Mouse (Mus musculus) urinary bladder, adult 2 months (tissue): Measurements from ENCODE around the gene Tyk2. TPM values are rescaled to one million over a fixed set of nuclear protein-coding genes. Genes with fewer than 3 reads are reported as not detected.

Experiments
- DNase-seq: peaks from one replicate; pipeline ENCODE4 v3.0.0; 2022; ENCODE audit warnings: low spot score
- polyA plus RNA-seq: library from polyadenylated mRNA; depleted of rRNA; stranded (reverse); fragments of >200 nt; gene quantifications from 2 replicates; pipeline ENCODE4 v1.2.3, GENCODE M21; 2012

Gene Tyk2
- polyA plus RNA-seq, 1 experiment: 28.5 TPM

DNA sequence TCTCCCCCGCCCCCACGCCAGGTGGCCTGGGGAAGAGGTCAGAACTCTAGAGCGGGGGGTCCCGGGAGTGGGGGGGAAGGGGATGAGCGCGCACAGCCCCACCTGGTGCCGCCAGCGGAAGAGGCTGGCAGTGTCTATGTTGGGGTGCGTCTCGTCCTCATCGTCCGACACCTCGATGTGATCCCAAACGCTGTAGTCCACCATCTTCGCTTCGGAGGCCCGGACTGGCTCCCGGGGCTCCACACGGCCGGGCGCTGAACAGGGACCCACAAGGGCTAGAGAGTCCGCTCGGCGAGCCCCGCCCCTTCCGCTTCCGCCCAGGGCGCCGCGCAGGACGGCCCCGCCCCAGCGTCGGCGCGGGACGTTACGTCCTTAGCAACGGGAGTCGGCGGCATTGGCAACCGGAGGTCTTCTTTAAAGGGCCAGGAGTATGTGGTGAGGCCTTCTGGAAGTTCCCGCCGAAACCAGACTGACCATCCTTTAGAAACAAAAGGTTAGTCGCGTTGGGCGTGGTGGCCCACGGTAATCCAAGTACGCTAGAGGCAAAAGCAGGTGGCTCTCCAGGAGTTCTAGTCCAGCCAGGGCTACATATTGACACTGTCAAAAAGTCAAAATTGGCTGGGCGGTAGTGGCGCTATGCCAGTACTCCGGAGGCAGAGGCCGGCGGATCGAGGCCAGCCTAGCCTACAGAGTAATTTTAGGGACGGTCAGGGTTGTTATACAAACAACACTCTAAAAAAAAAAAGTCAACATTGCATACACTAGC is 18.8 kb upstream of the Tyk2 start, which contains the start of gene Cdc37:
Gene Cdc37, minus strand, starts transcription at position 329 of the 766 bp plus-strand sequence.
- DNase-seq: peak; percentile 82

DNA sequence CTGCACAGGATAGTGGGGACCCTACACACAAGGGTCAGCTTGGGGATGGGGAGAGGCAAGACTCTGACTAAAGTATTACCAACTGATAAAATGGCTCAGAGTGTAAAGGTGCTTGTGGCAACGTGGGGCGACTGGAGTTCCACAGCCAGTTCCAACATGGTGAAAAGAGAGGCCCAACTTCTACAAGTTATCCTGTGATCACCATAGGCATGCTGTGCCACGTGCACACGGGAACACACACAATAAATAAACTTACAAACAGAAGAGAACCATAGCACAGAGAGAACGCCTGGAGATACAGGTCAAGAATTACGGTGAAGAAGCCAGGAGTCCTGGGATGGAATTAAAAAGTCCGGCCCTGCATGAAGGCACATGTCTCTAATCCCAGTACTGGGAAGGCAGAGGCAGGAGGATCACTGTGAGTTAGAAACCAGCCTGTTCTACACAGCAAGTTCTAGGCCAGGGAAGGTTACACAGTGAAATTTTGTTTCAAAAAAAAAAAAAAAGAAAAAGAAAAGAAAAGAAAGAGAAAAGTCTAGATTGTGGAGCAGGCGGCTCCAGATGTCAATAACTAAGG is 18.1 kb upstream of the Tyk2 start:
- no peak for DNase-seq

DNA sequence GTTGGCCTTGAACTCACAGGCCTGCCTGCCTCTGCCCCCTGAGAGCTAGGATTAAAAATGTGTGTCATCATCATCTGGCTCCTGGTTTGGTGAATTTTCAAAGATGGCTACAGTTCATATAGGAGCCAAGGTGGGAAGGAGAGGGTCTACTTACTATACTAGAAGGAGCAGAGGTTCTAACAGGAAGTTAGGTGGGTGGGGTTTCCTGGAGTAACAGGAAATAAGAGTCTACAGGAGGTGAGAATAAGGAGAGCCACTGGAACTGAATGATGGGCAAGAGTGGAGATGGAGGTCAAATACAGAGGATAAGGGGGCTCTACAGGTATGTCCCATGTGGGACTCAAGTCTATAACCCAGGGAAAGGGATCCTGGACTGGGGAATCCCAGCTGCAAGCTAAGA is 17.4 kb upstream of the Tyk2 start:
- DNase-seq: no peak

DNA sequence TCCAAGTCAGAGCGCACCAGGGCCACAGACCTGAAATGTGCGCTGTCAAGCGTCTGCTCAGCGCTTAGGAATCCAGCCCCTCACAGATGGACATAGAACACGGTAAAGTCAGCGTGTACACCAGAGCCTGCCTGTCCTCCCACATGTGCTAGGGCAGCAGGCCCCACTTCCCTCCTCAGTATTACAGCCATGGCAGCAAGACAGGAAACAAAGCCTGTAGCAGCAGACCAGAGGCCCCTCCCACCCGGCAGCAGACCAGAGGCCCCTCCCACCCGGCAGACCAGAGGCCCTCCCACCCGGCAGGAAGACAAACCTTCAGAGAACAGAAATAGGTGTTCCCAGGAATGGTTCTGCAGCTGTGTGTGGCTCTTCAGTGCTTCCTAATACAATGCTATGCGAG is 15.7 kb upstream of the Tyk2 start:
- no peak for DNase-seq

DNA sequence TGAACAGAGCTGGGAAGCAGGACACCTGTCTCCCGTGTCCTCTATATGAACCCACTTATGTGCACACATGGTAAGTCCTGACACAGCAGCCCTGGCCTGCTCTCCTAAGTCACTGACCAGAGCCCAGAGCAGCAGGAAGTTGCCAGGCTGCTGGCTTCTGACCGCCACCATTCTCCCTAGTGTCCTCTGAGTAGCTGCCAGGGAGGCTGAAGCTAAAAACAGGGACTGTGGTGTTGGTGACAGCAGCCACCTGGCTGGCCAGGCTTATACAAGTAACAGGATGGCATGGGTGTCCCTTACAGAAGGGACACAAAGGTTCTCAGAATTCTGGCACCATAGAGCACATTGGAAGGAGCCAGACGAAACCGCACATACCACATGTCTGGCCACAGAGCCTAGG is 14.4 kb upstream of the Tyk2 start:
- DNase-seq: no peak

DNA sequence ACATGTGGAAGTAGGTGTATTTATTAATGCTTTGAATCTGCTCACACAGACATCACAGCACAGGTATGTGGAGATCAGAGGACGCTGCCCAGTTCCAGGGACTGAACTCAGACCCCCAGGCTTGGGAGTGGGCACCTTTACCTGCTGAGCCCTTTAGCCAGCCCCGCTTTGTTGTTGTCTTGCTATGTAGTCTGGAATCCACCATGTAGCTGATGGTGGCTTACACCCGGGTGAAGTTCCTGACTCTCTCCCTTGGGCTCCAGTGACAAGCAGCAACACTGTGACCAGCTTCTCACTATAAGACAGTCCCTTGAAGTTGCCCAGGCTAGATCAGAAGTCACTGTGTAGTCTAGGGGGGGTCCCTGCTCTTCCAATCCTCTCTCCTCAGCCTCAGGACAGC is 13.3 kb upstream of the Tyk2 start:
- no peak for DNase-seq

DNA sequence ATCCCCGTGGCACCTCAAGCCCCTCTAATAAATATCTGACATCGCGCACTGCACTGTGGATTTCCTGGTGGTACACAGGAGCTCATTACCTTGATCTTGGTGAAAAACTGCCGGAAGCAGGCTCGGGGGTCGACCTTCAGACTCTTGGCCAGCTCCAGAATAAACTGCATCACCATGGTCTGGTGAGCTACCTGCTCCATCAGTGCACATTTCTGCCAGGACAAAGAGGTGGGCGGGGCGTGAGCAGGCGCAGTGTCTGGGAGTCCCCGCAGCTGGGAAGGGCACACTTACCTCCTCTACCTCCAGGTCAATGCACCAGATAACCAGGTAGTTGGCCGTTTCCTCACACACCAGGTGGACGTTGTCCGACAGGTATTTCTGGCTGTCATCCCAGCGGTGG is 10.9 kb upstream of the Tyk2 start:
- DNase-seq: no peak

DNA sequence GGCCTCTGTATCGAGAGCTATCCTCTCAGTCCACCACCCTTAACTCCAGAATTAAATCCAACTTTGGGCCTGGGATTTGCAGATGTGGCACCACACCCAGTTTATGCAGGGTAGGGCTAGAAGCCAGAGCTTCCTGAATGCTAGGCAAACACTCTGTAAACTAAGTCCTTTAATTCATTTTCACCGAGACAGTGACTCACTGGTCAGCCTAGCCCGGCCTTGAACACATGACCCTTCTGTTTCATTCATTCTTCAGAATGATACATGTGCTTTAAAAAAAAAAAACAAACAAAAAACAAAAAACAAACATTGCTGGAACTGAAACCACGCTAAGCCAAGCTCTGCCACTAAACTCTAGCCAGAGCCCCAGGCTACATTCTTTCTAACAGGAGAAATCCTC is 7.3 kb upstream of the Tyk2 start:
- no peak for DNase-seq

DNA sequence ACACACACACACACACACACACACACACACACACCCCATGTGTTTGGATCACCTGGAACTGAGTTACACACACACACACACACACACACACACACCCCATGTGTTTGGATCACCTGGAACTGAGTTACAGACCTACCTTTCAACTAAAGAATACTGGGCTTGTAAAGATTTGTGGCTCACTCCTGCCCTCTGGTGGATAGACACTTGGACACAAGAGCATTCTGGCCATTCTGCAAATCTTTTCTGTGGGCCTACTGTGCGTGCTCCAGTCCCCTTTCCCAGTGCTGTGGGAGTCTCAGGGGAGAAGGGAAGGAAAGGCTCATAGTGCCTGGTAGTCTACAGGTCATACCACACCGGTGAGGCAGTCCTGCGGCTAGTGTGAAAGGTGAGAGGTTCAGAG is 6.2 kb upstream of the Tyk2 start:
- DNase-seq: no peak

DNA sequence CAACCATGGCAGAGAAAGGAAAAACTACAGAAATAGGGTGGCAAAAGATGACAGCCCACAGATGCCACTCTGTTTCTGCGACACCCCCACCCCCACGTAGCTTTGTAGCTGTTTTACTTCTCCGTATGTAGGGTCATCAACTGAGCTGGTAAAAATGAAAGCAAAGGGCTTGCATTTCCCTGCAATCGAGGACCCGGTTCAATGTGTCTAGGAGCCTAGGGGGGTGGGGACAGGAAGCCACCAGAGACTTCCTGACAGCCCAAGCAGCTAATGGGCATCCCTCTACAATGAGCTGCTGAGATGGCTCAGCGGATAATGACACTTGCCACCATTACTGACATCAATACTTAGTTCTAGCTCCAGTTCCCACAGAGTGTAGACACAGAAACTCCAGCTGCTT is 5.4 kb upstream of the Tyk2 start:
- no peak for DNase-seq

DNA sequence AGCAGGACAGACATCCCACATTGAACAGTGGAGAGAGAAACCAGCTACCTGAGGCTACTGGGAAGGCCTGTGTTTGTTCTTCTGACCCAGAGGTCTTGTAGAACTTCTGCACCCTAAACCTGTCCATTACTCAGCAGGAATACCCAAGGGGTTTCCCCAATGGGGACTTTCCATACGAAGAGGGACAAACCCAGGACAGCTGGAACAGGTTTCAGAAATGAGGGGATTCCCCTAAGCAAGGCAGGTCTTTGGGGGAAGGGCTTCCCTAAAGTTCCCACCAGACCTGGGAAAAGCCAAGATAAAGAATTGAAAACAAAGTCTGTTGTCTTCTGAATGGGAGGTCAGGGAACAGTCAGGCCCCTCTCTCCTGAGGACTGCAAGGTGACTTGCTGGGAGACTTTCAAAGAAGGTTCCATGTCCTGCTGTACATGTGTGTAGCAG is 4.9 kb upstream of the Tyk2 start:
- DNase-seq: no peak

DNA sequence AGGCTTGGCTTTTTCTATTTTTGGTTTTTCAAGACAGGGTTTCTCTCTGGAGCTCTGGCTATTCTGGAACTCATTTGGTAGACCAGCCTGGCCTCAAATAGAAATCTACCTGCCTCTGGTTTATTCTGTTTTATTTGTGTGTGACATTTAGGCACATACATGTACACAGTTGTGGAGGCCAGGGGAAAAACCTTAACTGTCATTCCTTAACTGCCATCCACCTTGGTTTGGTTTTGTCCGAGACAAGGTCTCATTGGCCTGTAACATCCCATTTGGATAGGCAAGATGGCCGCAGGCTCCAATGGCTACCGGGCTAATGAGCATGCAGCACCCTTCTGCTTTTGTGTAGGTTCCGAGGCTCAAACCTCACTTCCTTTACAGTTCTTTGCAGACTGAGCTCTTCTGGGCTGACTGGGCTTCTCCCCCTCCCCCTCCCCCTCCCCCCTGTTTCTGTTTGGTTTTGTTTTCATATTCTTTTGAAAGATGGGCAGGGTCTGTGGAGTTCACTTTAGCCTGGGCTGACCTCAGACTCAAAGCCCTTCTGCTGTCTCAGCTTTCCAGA is 4.4 kb upstream of the Tyk2 start:
- DNase-seq: no peak

DNA sequence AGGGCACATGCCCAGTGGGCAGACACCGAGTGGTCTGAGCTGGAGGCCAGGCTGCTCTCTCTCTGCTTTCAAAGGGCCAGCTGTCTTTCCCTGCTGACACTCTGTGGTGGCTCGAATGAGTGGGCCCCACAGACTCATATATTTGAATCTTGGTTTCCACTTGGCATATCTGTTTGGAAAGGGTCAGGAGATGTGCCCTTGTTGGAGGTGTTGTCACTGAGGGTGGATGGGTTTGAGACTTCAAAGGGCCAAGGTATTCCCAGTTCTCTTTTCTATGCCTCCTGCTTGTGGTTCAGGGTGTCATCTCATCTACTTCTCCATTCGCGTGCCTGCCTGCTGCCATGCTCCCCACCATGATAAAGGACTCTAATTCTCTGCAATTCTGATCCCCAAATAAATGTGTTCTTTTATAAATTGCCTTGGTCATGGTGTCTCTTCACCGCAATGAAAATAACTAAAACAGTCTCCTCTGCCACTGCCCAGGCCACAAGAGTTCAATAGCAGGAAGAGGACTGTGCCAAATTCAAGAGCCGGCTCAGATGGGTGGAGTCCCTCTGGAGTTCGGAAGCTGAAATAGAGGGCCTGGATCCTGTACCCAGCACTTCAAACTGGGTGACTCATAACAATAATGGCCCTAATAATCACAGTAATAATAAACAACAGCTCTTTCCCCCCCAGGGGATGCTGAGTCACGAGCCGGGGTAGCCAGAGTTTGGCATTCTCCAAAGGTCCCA is 3.7 kb upstream of the Tyk2 start:
- DNase-seq: no peak

DNA sequence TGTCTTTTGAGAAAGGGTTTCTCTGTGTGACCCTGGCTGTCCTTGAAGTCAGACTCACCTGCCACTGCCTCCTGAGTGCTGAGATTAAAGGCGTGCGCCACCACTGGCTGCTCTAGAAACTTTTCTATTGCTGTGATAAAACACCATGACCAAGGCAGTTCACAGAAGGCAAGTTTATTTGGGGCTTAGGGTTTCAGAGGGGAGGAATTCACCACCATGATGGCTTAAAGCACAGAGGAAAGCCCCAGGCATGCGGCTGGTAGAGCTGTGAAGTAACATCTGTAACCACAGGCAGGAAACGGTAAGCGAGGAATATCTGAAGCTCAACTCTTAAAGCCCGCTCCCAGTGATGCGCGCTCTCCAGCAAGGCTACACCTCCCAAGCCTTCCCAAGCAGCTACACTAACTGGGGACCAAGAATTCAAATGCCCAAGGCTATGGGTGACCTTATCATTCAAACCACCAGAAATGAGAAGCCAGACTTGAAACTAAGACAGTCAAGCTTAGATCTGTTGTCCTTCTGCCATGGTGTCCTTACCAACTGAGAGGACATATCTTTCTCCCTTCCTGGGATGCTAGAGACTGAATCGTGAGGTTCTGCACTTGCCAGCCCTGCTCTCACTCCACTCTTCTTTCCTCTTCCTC is 2.1 kb upstream of the Tyk2 start:
- no peak for DNase-seq

DNA sequence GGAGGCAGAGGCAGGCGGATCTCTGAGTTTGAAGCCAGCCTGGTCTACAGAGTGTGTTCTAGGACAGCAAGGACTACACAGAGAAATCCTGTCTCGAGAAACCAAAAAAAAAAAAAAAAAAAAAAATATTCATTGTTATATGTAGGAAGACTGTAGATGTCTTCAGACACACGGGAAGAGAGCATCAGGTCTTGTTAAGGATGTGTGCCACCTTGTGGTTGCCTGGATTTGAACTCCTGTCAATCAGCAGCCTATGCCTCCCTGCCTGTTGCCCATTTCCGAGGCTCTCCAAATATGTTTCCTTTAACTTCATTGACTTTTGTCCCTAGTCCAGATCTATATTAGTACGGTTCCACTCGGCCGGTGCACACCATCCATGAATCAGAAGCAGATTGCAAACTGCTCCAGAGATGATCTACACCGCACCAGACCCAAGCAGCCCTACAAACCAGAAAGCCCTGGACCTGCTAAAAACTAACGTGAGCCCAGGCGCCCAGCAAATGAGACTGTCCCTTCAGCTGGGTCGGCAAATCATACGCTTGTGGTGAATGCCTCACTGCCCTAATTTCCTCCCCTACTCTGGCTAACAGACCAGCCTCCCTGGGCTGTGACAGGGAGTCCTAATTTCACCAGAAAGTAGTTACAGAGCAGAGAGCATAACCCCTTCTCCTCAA is 1.2 kb upstream of the Tyk2 start:
- no peak for DNase-seq

DNA sequence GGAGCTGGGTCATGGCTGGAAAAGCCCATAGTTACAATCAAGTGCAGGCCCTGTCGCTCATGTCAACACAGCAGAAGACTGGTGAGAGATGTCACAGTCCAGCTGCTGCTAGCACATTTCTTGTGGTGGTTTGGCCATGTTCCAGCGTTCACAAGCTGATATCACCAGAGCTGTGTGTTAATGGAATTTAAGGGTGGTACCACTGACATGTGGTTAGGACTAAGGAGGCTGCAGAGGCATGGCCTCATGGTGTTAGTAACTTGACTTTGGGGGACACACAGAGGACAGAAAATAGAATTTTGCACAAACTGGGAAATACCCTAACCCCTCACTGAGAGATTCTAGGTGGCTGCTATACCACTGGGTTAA is 4.8 kb downstream of the Tyk2 start:
- no peak for DNase-seq

DNA sequence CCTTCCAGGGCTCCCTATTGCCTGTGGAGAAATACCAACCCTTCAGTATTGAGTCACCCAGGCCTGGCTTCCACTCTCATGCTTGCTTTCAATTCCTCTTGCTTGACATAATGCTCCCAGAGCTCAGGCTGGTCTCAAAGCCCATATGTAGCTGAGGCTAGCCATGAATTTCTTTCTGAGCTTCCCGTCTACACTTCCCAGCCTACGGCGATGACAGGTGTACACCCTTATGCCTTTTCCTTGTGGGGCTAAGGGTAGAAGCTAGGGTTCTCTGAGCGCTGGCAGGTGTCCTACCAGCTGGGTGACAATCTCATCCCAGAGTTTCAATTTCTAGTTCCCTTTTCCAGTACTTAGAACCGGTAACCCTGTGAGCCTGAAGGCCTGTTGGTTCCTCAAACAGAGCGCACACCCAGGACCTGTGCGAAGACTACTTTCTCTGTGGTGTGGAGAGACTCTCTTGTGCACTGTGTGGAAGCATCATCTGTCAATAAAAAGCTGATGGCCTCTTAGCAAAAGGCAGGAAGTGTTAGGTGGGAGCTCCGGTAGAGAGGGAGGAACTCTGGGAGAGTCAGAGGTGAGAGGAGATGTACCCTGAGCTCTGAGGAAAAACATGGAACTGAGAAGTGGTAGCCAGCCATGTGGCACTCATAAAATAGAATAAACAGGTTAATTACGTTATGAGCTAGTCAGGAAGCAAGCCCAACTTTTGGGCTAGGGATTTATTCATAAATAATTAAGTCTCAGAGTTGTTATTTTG is 5.4 kb downstream of the Tyk2 start:
- DNase-seq: no peak

DNA sequence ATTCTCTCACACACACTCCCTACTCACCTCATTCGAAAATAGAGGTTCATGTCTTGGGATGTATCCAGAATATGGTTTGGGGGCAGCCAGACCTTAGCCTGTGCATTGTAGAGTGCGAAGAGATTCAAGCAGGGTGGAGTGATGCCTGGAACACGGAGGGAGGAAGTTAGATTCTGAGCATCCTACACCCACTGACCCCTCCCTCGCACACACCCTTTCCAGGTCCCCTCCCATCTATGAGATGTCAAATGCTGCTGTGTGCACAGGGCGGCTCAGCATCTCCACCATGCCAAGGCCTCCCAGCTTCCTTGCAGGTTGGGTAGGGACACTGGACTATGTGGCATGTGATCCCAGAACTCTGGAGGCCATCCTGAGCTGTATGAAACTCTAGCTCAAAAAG is 6.2 kb downstream of the Tyk2 start:
- DNase-seq: no peak

DNA sequence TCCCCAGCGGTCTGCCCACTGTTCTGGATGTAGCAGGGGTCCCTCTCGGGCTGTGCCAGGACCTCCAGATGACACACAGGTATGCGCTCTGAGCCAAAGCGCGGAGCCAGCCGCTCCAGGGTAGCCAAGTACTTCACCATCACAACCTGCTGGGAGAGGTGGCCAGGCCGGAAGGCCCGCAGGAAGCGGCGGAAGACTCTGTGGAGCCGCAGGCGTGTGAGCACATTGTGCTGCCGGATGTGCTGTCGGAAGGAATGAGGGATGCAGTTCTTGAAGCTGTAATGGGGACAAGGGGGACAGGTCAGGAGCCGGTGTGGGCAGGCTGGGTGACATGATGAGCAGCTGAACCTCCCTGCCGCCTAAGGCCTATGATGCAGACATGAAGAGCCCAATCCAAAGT is 9.6 kb downstream of the Tyk2 start:
- no peak for DNase-seq

DNA sequence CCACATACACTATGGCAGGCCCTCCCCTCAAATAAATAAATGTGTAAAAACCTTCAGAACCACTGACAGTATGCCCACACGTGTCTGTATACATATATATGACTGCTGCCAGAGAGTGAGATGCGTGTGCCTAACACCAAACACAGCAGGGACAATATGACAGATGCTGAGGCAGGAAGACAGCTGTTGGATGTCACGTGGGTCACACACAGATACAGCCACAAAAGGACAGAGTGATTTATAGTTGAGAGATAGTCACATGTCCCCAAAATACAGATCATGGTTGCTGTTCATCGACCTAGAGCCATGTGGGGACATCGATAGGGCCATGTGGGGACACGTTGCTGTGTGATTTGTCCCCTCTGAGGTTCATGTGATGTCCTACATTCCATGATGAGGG is 14.0 kb downstream of the Tyk2 start:
- DNase-seq: no peak

DNA sequence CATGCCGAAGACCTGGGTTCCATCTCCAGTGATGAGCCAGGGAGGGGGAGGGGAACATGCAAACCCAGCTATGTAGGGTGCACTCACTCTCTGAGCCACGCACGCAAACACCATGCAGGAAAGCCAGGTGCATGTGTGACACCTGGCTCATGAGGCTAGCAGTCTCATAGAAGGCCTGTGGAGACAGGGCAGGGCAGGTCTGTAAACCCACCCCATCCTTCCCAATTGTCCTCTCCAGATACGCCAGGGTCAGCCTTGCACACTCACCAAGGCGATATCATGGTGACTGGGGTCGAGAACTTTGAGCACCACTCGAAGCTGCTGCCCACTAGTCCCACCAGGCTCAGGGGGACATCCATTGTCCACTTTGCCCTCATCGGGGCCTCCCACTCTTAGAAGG is 15.9 kb downstream of the Tyk2 start:
- DNase-seq: no peak
